Mouse (Mus musculus) right cerebral cortex, adult 18-20 months (tissue): ENCODE measurements around the gene Pim3.
"Not testable (repeated sequence)": the region's sequence is repeated elsewhere in the genome, so short reads cannot be mapped to it uniquely, and the experiment has no call there.

Experiments used
- DNase-seq: peaks from one replicate; pipeline ENCODE4 v3.0.0; 2022; ENCODE audit warnings: mixed read lengths

Pim3 gene

GRCm38 (mm10) chr15:88861772-88862622 is at the start of gene Pim3:
Gene Pim3, plus strand, starts transcription at chr15:88862186.
- DNase-seq = peak; percentile 97

- DNase-seq = no peak
These were observed 48.7 kb upstream of the Pim3 start for GRCm38 (mm10) chr15:88813262-88813661.

GRCm38 (mm10) chr15:88813873-88814272 is 48.1 kb upstream of the Pim3 start:
- not testable (repeated sequence) for DNase-seq

- DNase-seq = no peak
These were observed 47.5 kb upstream of the Pim3 start for GRCm38 (mm10) chr15:88814411-88815047.

GRCm38 (mm10) chr15:88815196-88815700 is 46.7 kb upstream of the Pim3 start:
- no peak for DNase-seq

GRCm38 (mm10) chr15:88819026-88819905 is 42.7 kb upstream of the Pim3 start, which contains the start of the genes Alg12 and Creld2:
Gene Alg12, minus strand, starts transcription at chr15:88819318.
Gene Creld2, plus strand, starts transcription at chr15:88819646.
- peak; percentile 100 for DNase-seq

GRCm38 (mm10) chr15:88819906-88820303 is 42.1 kb upstream of the Pim3 start:
- DNase-seq = no peak

- DNase-seq = no peak
These were observed 40.6 kb upstream of the Pim3 start for GRCm38 (mm10) chr15:88821403-88821802.

- DNase-seq = no peak
These were observed 39.5 kb upstream of the Pim3 start for GRCm38 (mm10) chr15:88822513-88822912.

- DNase-seq = no peak
These were observed 38.6 kb upstream of the Pim3 start for GRCm38 (mm10) chr15:88823376-88823775.

GRCm38 (mm10) chr15:88827466-88827865 is 34.5 kb upstream of the Pim3 start:
- no peak for DNase-seq

- DNase-seq = peak; percentile 31
These were observed 33.8 kb upstream of the Pim3 start for GRCm38 (mm10) chr15:88827991-88828799.

GRCm38 (mm10) chr15:88828800-88829705 is 32.9 kb upstream of the Pim3 start:
- DNase-seq = peak; percentile 87

- DNase-seq = peak; percentile 66
These were observed 32.1 kb upstream of the Pim3 start for GRCm38 (mm10) chr15:88829791-88830440.

GRCm38 (mm10) chr15:88830696-88831095 is 31.3 kb upstream of the Pim3 start:
- DNase-seq = no peak

GRCm38 (mm10) chr15:88831482-88831881 is 30.5 kb upstream of the Pim3 start:
- no peak for DNase-seq

GRCm38 (mm10) chr15:88832536-88832935 is 29.4 kb upstream of the Pim3 start:
- DNase-seq = no peak

GRCm38 (mm10) chr15:88836031-88836430 is 26.0 kb upstream of the Pim3 start:
- DNase-seq = no peak

GRCm38 (mm10) chr15:88836571-88836970 is 25.4 kb upstream of the Pim3 start:
- no peak for DNase-seq
